Mouse (Mus musculus): ENCODE data around the gene Ptrh1. TPM values are rescaled to one million over a fixed set of nuclear protein-coding genes. Genes with fewer than 3 reads are reported as not detected.

Ptrh1 gene
- 11.1 and 31.8 TPM in 2 replicates for polyA plus RNA-seq (2012; rRNA removed; ENCODE audit: low replicate concordance)

DNA sequence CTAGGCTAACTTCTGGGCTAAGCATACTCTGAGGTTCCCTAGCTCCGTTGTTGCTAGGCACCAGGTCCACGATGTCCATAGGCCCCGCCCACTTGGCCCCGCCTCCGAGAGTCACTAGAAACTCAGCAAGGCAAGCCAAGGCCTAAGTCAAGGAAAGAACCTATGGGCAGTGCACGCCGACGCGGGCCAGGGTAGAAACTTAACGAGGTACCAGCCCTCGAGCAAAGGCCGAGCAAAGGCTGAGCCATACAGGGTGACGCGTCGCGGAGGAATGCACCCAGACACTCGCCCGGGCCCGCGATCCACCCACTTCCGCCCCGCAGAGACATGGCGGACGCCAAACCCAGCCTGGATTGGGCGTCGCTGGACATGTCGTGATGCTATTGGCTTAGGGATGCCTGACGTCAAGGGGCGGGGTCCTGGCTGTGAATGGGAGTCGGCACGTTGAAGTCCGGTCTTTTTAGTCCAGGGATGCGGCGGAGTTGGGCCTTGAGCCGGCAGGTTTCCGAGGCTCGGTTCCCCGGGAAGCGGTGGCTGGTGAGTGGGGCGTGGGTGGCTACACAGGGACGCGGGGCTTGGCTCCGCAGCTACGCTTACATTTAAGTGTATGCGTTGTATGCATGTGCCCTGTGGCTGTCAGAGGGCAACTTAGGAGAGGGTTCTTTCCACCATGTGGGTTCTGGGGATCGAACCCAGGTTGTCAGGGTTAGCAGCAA, at the start of gene Ptrh1, which contains the start of gene Ttc16:
Gene Ptrh1, plus strand, starts transcription at position 428 of the 716 bp plus-strand sequence.
Gene Ttc16, minus strand, starts transcription at position 275 of the 716 bp plus-strand sequence.

DNA sequence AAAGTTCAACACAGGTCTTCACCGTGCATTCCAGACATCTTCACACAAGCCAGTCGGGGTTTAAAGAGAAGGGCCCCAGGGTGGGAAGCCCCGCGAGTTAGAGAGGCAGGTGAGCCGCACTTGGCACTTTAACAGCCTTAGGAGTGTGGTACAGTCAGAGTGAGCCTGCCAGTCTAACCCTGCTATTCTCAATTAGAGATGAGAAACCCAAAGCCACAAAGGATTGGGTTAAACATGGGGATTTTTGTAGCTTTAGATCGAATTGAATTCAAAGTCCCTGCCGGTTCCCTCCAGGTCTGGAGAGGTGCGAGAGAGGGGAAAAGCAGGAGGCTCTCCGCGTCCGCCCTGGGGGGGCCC, 34.7 kb upstream of the Ptrh1 start, which contains the start of gene 6330409D20Rik:
Gene 6330409D20Rik, minus strand, starts transcription at position 101 of the 357 bp plus-strand sequence.

DNA sequence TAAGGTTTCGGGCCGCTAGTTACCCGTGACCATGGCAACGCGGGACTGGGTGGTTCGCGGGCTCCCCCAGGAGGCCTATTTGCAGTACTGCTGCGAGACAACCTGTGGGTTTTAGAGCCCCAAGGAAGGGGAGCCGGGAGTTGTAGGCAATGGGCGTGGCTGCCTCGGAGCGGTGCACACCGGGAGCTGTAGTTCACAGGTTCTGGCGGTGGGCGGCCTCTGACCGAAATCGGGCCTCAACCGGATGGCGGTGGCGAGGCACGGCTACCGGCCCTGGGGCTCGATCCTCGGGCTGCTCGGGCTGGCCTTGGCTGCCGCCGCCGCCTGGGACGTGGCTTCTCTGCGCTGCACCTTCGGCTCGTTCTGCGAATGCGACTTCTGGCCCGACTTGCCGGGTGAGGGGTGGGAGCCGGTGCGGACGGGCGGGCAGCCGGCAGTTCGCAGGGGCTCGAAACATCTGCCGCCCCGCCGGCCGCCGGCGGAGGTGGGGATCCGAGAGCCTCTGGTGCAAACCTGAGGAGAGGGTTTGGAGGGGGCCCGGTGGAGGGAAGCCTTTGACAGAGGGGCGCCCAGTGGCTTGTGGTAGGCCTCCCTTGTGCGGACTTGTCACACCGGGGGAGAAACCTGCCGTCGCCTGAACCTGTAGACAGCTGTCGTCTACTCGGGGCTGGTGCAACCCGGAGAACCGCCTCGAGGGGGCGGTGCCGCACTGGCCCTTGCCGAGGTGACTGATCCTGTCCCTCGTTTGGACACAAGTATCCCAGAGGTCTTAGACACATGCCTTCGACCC, 18.3 kb upstream of the Ptrh1 start, which contains the start of gene Tor2a:
Gene Tor2a, plus strand, starts transcription at position 179 of the 790 bp plus-strand sequence.

DNA sequence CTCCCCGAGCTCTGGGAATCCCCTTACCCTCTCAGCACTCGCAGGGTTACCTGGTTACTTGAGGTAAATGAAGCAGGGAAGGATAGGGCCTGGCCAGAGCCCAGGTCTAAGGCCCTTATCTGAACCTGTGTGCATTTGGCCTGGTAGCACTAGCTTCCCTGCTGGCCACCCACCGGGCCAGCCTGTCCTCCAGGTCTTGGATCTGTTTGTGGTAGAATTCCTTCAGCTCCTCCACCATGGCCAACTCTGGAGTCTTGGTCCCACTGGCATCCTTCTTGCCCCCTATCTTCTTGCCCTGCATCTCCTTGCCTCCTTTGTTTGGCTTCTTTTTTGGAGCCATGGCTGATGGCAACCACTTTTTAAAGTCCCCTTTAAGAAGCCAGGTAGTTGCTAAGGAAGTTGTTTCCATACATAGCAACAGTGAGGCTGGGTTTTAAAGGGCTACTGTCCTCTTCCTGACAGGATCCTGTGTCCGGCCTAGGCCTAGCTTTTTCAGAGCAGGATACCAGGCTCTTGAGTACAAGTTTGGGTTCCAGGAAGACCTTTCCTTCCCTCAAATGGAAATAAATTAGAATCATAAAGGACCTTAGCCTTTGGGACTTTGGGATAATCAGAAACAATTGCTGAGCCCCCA, 8.6 kb downstream of the Ptrh1 start, which contains the start of gene Cfap157:
Gene Cfap157, minus strand, starts transcription at position 381 of the 634 bp plus-strand sequence.

Other genes with a start within 250 kb of the Ptrh1 start
- 56.6 and 105 TPM in 2 replicates for gene Fam102a, start 240.5 kb upstream of the Ptrh1 start, polyA plus RNA-seq (2012; rRNA removed; ENCODE audit: low replicate concordance)
- 119 and 153 TPM in 2 replicates for gene Dpm2, start 204.9 kb upstream of the Ptrh1 start, polyA plus RNA-seq (2012; rRNA removed; ENCODE audit: low replicate concordance)
- 0.55 and 0.81 TPM in 2 replicates for gene Pip5kl1, start 201.0 kb upstream of the Ptrh1 start, polyA plus RNA-seq (2012; rRNA removed; ENCODE audit: low replicate concordance)
- gene 9430097D07Rik, start 200.1 kb upstream of the Ptrh1 start, polyA plus RNA-seq (2012; rRNA removed; ENCODE audit: low replicate concordance), result not detected in 2 replicates
- gene St6galnac4, start 188.7 kb upstream of the Ptrh1 start, polyA plus RNA-seq (2012; rRNA removed; ENCODE audit: low replicate concordance), result 6.6 and 10.5 TPM in 2 replicates
- 17.7 and 37.0 TPM in 2 replicates for gene St6galnac6, start 176.1 kb upstream of the Ptrh1 start, polyA plus RNA-seq (2012; rRNA removed; ENCODE audit: low replicate concordance)
- 5.3 and 7.2 TPM in 2 replicates for gene Ak1, start 154.0 kb upstream of the Ptrh1 start, polyA plus RNA-seq (2012; rRNA removed; ENCODE audit: low replicate concordance)
- gene Eng, start 129.2 kb upstream of the Ptrh1 start, polyA plus RNA-seq (2012; rRNA removed; ENCODE audit: low replicate concordance), result 54.8 and 56.1 TPM in 2 replicates
- gene Fpgs, start 71.6 kb upstream of the Ptrh1 start, polyA plus RNA-seq (2012; rRNA removed; ENCODE audit: low replicate concordance), result 24.3 and 41.7 TPM in 2 replicates
- 60.9 and 65.3 TPM in 2 replicates for gene Cdk9, start 62.7 kb upstream of the Ptrh1 start, polyA plus RNA-seq (2012; rRNA removed; ENCODE audit: low replicate concordance)
- gene Sh2d3c, start 54.7 kb upstream of the Ptrh1 start, polyA plus RNA-seq (2012; rRNA removed; ENCODE audit: low replicate concordance), result 14.2 and 14.7 TPM in 2 replicates
- gene 6330409D20Rik, start 34.8 kb upstream of the Ptrh1 start, polyA plus RNA-seq (2012; rRNA removed; ENCODE audit: low replicate concordance), result 0.21 TPM in 1 of 2 replicates, not detected in the other
- 94.7 and 125 TPM in 2 replicates for gene Tor2a, start 18.6 kb upstream of the Ptrh1 start, polyA plus RNA-seq (2012; rRNA removed; ENCODE audit: low replicate concordance)
- 0.71 and 1.7 TPM in 2 replicates for gene Ttc16, start 153 bp upstream of the Ptrh1 start, polyA plus RNA-seq (2012; rRNA removed; ENCODE audit: low replicate concordance)
- 0.09 TPM in 1 of 2 replicates, not detected in the other for gene Cfap157, start 8.6 kb downstream of the Ptrh1 start, polyA plus RNA-seq (2012; rRNA removed; ENCODE audit: low replicate concordance)
- 5.1 and 5.2 TPM in 2 replicates for gene Stxbp1, start 71.5 kb downstream of the Ptrh1 start, polyA plus RNA-seq (2012; rRNA removed; ENCODE audit: low replicate concordance)
- gene Fam129b, start 100.3 kb downstream of the Ptrh1 start, polyA plus RNA-seq (2012; rRNA removed; ENCODE audit: low replicate concordance), result 20.8 and 31.5 TPM in 2 replicates
- 202 and 216 TPM in 2 replicates for gene Rpl12, start 185.8 kb downstream of the Ptrh1 start, polyA plus RNA-seq (2012; rRNA removed; ENCODE audit: low replicate concordance)
- 9.7 TPM in 2 replicates for gene Lrsam1, start 185.8 kb downstream of the Ptrh1 start, polyA plus RNA-seq (2012; rRNA removed; ENCODE audit: low replicate concordance)
- 97.8 and 140 TPM in 2 replicates for gene Slc2a8, start 206.3 kb downstream of the Ptrh1 start, polyA plus RNA-seq (2012; rRNA removed; ENCODE audit: low replicate concordance)